Mouse (Mus musculus): ENCODE results near the gene Gm20441. TPM values are rescaled to one million over a fixed set of nuclear protein-coding genes. Genes with fewer than 3 reads are reported as not detected.

The Gm20441 gene
- polyA plus RNA-seq, 1 experiment, result not detected

- no peak for TF ChIP-seq CTCF (IDR thresholded peaks at IDR 0.05; ENCODE audit: borderline replicate concordance, insufficient read depth, low read length)
- no peak for TF ChIP-seq POLR2A (IDR thresholded peaks at IDR 0.05; ENCODE audit: low read depth, low read length)
- no peaks in the 10 kb centered on the region for H3K4me1 ChIP-seq (ENCODE audit: control insufficient read depth, insufficient read depth, low read length)
- no peak overlapping the region for H3K4me3 ChIP-seq (ENCODE audit: insufficient read depth, low read length)
- no peak overlapping the region for H3K27ac ChIP-seq (ENCODE audit: insufficient read depth, low read length)
Measured at GRCm38 (mm10) chr10:75818641-75819040, 37.9 kb upstream of the Gm20441 start.

- TF ChIP-seq POLR2A (IDR thresholded peaks at IDR 0.05; ENCODE audit: low read depth, low read length) (no peak), CTCF (IDR thresholded peaks at IDR 0.05; ENCODE audit: borderline replicate concordance, insufficient read depth, low read length) (no peak)
- H3K27ac ChIP-seq (ENCODE audit: insufficient read depth, low read length), result no peak overlapping the region
- no peaks in the 10 kb centered on the region for H3K4me1 ChIP-seq (ENCODE audit: control insufficient read depth, insufficient read depth, low read length)
- H3K4me3 ChIP-seq (ENCODE audit: insufficient read depth, low read length), result no peak overlapping the region
Measured at GRCm38 (mm10) chr10:75804217-75804616, 23.5 kb upstream of the Gm20441 start.

GRCm38 (mm10) chr10:75798176-75798696 lies 17.5 kb upstream of the Gm20441 start, which contains the start of gene Gstt1:
Gene Gstt1, minus strand, starts transcription at chr10:75798584.
- H3K27ac ChIP-seq (ENCODE audit: insufficient read depth, low read length), result no peak within 1 kb of the TSS
- peaks cover 8% of the 10 kb centered on the region for H3K4me1 ChIP-seq (ENCODE audit: control insufficient read depth, insufficient read depth, low read length)
- TF ChIP-seq POLR2A (IDR thresholded peaks at IDR 0.05; ENCODE audit: low read depth, low read length) (peak; percentile 47; the same call in 1 of the 2 replicates), CTCF (IDR thresholded peaks at IDR 0.05; ENCODE audit: borderline replicate concordance, insufficient read depth, low read length) (no peak)
- peak within 1 kb of the TSS; percentile 37 for H3K4me3 ChIP-seq (ENCODE audit: insufficient read depth, low read length)

DNA sequence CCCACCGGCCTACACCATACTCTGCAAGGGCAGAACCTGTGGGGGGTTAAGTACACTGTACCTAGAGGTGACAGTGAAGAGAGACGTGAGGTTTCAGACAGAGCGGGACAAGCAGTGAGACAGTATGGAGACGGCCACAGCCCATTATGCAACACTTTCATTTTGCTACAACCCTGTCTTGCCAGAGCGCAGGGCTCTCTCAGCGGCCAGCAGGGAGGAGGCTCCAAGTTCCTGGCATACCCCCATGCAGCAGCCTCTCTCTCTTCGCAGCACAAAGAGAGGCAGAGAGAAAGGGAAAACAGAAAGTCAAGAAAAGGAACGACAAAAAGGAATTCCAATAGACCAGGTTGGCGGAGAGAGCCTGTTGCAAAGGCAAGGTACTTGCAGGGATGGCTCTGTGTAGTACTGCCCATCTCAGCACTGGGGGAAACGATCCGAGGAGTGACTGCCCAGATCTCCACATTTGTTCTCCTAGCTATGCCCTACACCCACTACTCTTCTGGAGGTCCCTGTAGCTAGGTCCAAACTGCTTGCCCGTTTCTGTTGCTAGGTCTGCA lies 16.9 kb upstream of the Gm20441 start:
- no peak for TF ChIP-seq CTCF (IDR thresholded peaks at IDR 0.05; ENCODE audit: borderline replicate concordance, insufficient read depth, low read length)
- 0 out of 2 replicates have a peak, but pooled peaks have one; percentile 28 for TF ChIP-seq POLR2A (IDR thresholded peaks at IDR 0.05; ENCODE audit: low read depth, low read length)
- no peak overlapping the region for H3K27ac ChIP-seq (ENCODE audit: insufficient read depth, low read length)
- peak overlapping the region; percentile 37 for H3K4me3 ChIP-seq (ENCODE audit: insufficient read depth, low read length)
- H3K4me1 ChIP-seq (ENCODE audit: control insufficient read depth, insufficient read depth, low read length), result peaks cover 8% of the 10 kb centered on the region

GRCm38 (mm10) chr10:75796731-75797516 lies 16.2 kb upstream of the Gm20441 start:
- Histone ChIP-seq H3K27ac (ENCODE audit: insufficient read depth, low read length) (no peak overlapping the region), H3K4me3 (ENCODE audit: insufficient read depth, low read length) (no peak overlapping the region), H3K4me1 (ENCODE audit: control insufficient read depth, insufficient read depth, low read length) (peaks cover 8% of the 10 kb centered on the region)
- TF ChIP-seq CTCF (IDR thresholded peaks at IDR 0.05; ENCODE audit: borderline replicate concordance, insufficient read depth, low read length) (no peak), POLR2A (IDR thresholded peaks at IDR 0.05; ENCODE audit: low read depth, low read length) (no peak)

GRCm38 (mm10) chr10:75794880-75795279 lies 14.1 kb upstream of the Gm20441 start:
- H3K27ac ChIP-seq (ENCODE audit: insufficient read depth, low read length), result no peak overlapping the region
- TF ChIP-seq POLR2A (IDR thresholded peaks at IDR 0.05; ENCODE audit: low read depth, low read length) (no peak), CTCF (IDR thresholded peaks at IDR 0.05; ENCODE audit: borderline replicate concordance, insufficient read depth, low read length) (no peak)

DNA sequence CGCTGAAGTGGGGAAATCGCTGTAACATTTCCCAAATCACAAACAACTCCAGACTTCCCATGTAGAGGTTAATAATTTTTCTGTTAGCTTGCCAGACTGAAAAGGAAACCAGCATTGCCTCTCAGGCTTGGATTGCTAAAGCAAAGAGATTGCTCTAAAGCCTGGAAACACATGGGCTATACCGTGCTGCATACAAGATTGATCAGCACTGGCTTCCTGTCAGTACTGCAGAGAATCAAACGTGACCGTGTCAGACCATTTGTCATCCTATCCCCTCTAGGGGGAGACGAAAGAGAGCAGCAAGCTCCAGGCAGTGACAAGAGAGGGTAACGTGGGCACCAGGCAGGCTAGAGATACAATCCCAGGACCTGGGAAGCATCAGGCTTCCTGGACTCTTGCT lies 10.0 kb upstream of the Gm20441 start:
- TF ChIP-seq CTCF (IDR thresholded peaks at IDR 0.05; ENCODE audit: borderline replicate concordance, insufficient read depth, low read length), result no peak
- no peak for TF ChIP-seq POLR2A (IDR thresholded peaks at IDR 0.05; ENCODE audit: low read depth, low read length)
- peaks cover 8% of the 10 kb centered on the region for H3K4me1 ChIP-seq (ENCODE audit: control insufficient read depth, insufficient read depth, low read length)
- no peak overlapping the region for H3K27ac ChIP-seq (ENCODE audit: insufficient read depth, low read length)
- no peak overlapping the region for H3K4me3 ChIP-seq (ENCODE audit: insufficient read depth, low read length)

More at GRCm38 (mm10) chr10:75794880-75795279, 14.1 kb upstream of the Gm20441 start:
- Histone ChIP-seq H3K4me3 (ENCODE audit: insufficient read depth, low read length) (no peak overlapping the region), H3K4me1 (ENCODE audit: control insufficient read depth, insufficient read depth, low read length) (peaks cover 8% of the 10 kb centered on the region)

- Histone ChIP-seq H3K27ac (ENCODE audit: insufficient read depth, low read length) (no peak overlapping the region), H3K4me1 (ENCODE audit: control insufficient read depth, insufficient read depth, low read length) (peaks cover 2% of the 10 kb centered on the region), H3K4me3 (ENCODE audit: insufficient read depth, low read length) (no peak overlapping the region)
- TF ChIP-seq POLR2A (IDR thresholded peaks at IDR 0.05; ENCODE audit: low read depth, low read length), result no peak
- no peak for TF ChIP-seq CTCF (IDR thresholded peaks at IDR 0.05; ENCODE audit: borderline replicate concordance, insufficient read depth, low read length)
Measured at GRCm38 (mm10) chr10:75789841-75790240, 9.1 kb upstream of the Gm20441 start.

GRCm38 (mm10) chr10:75789081-75789735 lies 8.5 kb upstream of the Gm20441 start:
- no peaks in the 10 kb centered on the region for H3K4me1 ChIP-seq (ENCODE audit: control insufficient read depth, insufficient read depth, low read length)
- no peak for TF ChIP-seq POLR2A (IDR thresholded peaks at IDR 0.05; ENCODE audit: low read depth, low read length)
- no peak for TF ChIP-seq CTCF (IDR thresholded peaks at IDR 0.05; ENCODE audit: borderline replicate concordance, insufficient read depth, low read length)
- H3K4me3 ChIP-seq (ENCODE audit: insufficient read depth, low read length), result no peak overlapping the region
- H3K27ac ChIP-seq (ENCODE audit: insufficient read depth, low read length), result no peak overlapping the region

All from embryonic fibroblast, embryonic 13.5 days (primary cell).